Mouse (Mus musculus) adipocyte (in vitro differentiated cells): ENCODE results near the gene Mrpl28.
"Not testable (repeated sequence)": the region's sequence is repeated elsewhere in the genome, so short reads cannot be mapped to it uniquely, and the experiment has no call there.

ENCODE experiments used
- DNase-seq: peaks from one replicate; pipeline ENCODE4 v3.0.0-alpha.2; 2016; ENCODE audit warnings: low spot score

The Mrpl28 gene

GRCm38 (mm10) chr17:26123267-26123684 is at the start of gene Mrpl28:
TSS of gene Mrpl28 (plus strand) at chr17:26123500.
- peak; percentile 99 for DNase-seq

GRCm38 (mm10) chr17:26075246-26075645 is 48.1 kb upstream of the Mrpl28 start:
- no peak for DNase-seq

GRCm38 (mm10) chr17:26078851-26079250 is 44.4 kb upstream of the Mrpl28 start:
- DNase-seq = no peak

GRCm38 (mm10) chr17:26080867-26081266 is 42.4 kb upstream of the Mrpl28 start:
- no peak for DNase-seq

GRCm38 (mm10) chr17:26087059-26087564 is 36.2 kb upstream of the Mrpl28 start:
- no peak for DNase-seq

GRCm38 (mm10) chr17:26089905-26090632 is 33.2 kb upstream of the Mrpl28 start, which contains the start of gene Decr2:
TSS of gene Decr2 (minus strand) at chr17:26090337.
- DNase-seq = peak; percentile 97

- DNase-seq = no peak
Observed at GRCm38 (mm10) chr17:26094531-26095110, 28.7 kb upstream of the Mrpl28 start.

GRCm38 (mm10) chr17:26095121-26095740 is 28.1 kb upstream of the Mrpl28 start, which contains the start of gene Nme4:
TSS of gene Nme4 (minus strand) at chr17:26095602.
- peak; percentile 26 for DNase-seq

GRCm38 (mm10) chr17:26098461-26098860 is 24.8 kb upstream of the Mrpl28 start:
- no peak for DNase-seq

- DNase-seq = peak; percentile 40
Observed at GRCm38 (mm10) chr17:26099316-26099715, 24.0 kb upstream of the Mrpl28 start.

- peak; percentile 29 for DNase-seq
Observed at GRCm38 (mm10) chr17:26100166-26100565, 23.1 kb upstream of the Mrpl28 start.

- DNase-seq = peak; percentile 45
Observed at GRCm38 (mm10) chr17:26101478-26101877, 21.8 kb upstream of the Mrpl28 start.

- no peak for DNase-seq
Observed at GRCm38 (mm10) chr17:26105619-26106018, 17.7 kb upstream of the Mrpl28 start.

GRCm38 (mm10) chr17:26110156-26110555 is 13.1 kb upstream of the Mrpl28 start:
- DNase-seq = no peak

GRCm38 (mm10) chr17:26111024-26111423 is 12.3 kb upstream of the Mrpl28 start:
- no peak for DNase-seq

GRCm38 (mm10) chr17:26111722-26112121 is 11.6 kb upstream of the Mrpl28 start:
- no peak for DNase-seq

- DNase-seq = no peak
Observed at GRCm38 (mm10) chr17:26112751-26113150, 10.5 kb upstream of the Mrpl28 start.

- DNase-seq = no peak
Observed at GRCm38 (mm10) chr17:26113181-26113948, 9.9 kb upstream of the Mrpl28 start, which contains the start of gene Tmem8. TSS of gene Tmem8 (plus strand) at chr17:26113299.

- DNase-seq = no peak
Observed at GRCm38 (mm10) chr17:26114061-26114460, 9.2 kb upstream of the Mrpl28 start.

GRCm38 (mm10) chr17:26114461-26114860 is 8.8 kb upstream of the Mrpl28 start:
- DNase-seq = not testable (repeated sequence)

- no peak for DNase-seq
Observed at GRCm38 (mm10) chr17:26115205-26115898, 7.9 kb upstream of the Mrpl28 start.
